ENCODE assay signal across 8 mouse cellular contexts in genomic region chr11:72795149-72795454, GRCm38 (mm10). TPM values are rescaled to one million over a fixed set of nuclear protein-coding genes. Genes with fewer than 3 reads are reported as not detected.
A peak's percentile ranks its signal among the peaks of the same experiment; 100 is the strongest.
DNase-seq lines count a peak whose midpoint lies in the region; ATAC-seq and TF ChIP-seq lines count a peak whose summit lies in the region.

No protein-coding gene starts in this region.

- peaks cover 5% of the 10 kb centered on the region for H3K4me1 ChIP-seq in heart, embryonic 10.5 days
- peaks cover 16% of the 10 kb centered on the region for H3K4me1 ChIP-seq in G1E (ENCODE audit: insufficient read depth, low read depth, low read length)
- 0 out of 2 replicates have a peak, but pooled peaks cover 2% of the 10 kb centered on the region for H3K4me1 ChIP-seq in hindbrain, embryonic 11.5 days (replicated peaks; ENCODE audit: control insufficient read depth, insufficient read depth, low read length)

- H3K4me2 ChIP-seq in hindbrain, embryonic 11.5 days (replicated peaks; ENCODE audit: low read depth, low read length) = peak overlapping the region; percentile 49

- no peak for TF ChIP-seq CTCF in G1E (IDR thresholded peaks at IDR 0.05; ENCODE audit: low read depth, low read length)

- peak overlapping the region; percentile 93 for H3K27ac ChIP-seq in heart, embryonic 10.5 days
- H3K27ac ChIP-seq in hindbrain, embryonic 11.5 days (ENCODE audit: low read depth, low read length) = no peak overlapping the region

- peak overlapping the region; percentile 98 for H3K4me3 ChIP-seq in heart, embryonic 10.5 days
- peak overlapping the region; percentile 100 for H3K4me3 ChIP-seq in G1E (ENCODE audit: low read depth, low read length)
- H3K4me3 ChIP-seq in hindbrain, embryonic 11.5 days (ENCODE audit: low read depth, low read length) = peak overlapping the region; percentile 97

- no peaks in the 10 kb centered on the region for H3K9me3 ChIP-seq in heart, embryonic 10.5 days
- H3K9me3 ChIP-seq in G1E (replicated peaks) = no peaks in the 10 kb centered on the region
- H3K9me3 ChIP-seq in hindbrain, embryonic 11.5 days (ENCODE audit: control insufficient read depth, low read length) = no peaks in the 10 kb centered on the region

- no peak for DNase-seq in heart, embryonic 10.5 days (ENCODE audit: low spot score)
- no peak for DNase-seq in heart, postnatal 25 days (ENCODE audit: low spot score)
- DNase-seq in G1E (ENCODE audit: low spot score) = peak; percentile 13
- DNase-seq in hindbrain, embryonic 11.5 days (ENCODE audit: low spot score) = no peak
- DNase-seq in mesoderm, embryonic 11.5 days (ENCODE audit: low read depth, low spot score) = peak; percentile 59
- no peak for DNase-seq in gastrocnemius, adult 18-20 months (ENCODE audit: low spot score)
- DNase-seq in adrenal gland, adult (ENCODE audit: inconsistent age in 2 of 2, low spot score in 1 of 2) = no peak
- no peak for DNase-seq in spleen, postnatal 14 days (ENCODE audit: low spot score in 2 of 2)

- H3K27me3 ChIP-seq in heart, embryonic 10.5 days (ENCODE audit: insufficient read depth, poor library complexity, severe bottlenecking) = no peaks in the 10 kb centered on the region
- no peaks in the 10 kb centered on the region for H3K27me3 ChIP-seq in G1E (ENCODE audit: insufficient read depth, low read length)
- H3K27me3 ChIP-seq in hindbrain, embryonic 11.5 days (ENCODE audit: control insufficient read depth, insufficient read depth, low read length) = no peaks in the 10 kb centered on the region

- ATAC-seq in G1E (ENCODE audit: extremely low read depth, insufficient number of reproducible peaks, low FRiP score, poor library complexity, severe bottlenecking) = no peak
- ATAC-seq in hindbrain, embryonic 11.5 days (ENCODE audit: low FRiP score) = peak; percentile 58

- H3K36me3 ChIP-seq in heart, embryonic 10.5 days = no peaks in the 10 kb centered on the region
- H3K36me3 ChIP-seq in G1E (replicated peaks) = peaks cover 14% of the 10 kb centered on the region
- no peaks in the 10 kb centered on the region for H3K36me3 ChIP-seq in hindbrain, embryonic 11.5 days (ENCODE audit: control insufficient read depth, insufficient read depth, low read length)

- H3K9ac ChIP-seq in hindbrain, embryonic 11.5 days (ENCODE audit: low read depth, low read length) = peak overlapping the region; percentile 88

- intact Hi-C loops in heart, postnatal 25 days (cut with DNase I) = loop anchor here (2.0 to 10.0 kb wide), 3 partner anchors 104 to 570 kb away; partner anchors contain the start of genes Ankfy1 and Ube2g1

- WGBS in heart, embryonic 10.5 days = 17% methylated on average over 14 of the region's 14 CpGs
- WGBS in hindbrain, embryonic 11.5 days = 22% methylated on average over 14 of the region's 14 CpGs

RNA-seq across cellular contexts. Expression of gene Cyb5d2, which starts 0.8 kb away (rescaled TPM):
- 4.6 and 6.0 TPM in 2 replicates for polyA plus RNA-seq in heart, embryonic 10.5 days (2016; fragmentation: Nextera tagmentation; extraction: Ambion mirVana)
- 10 to 100 TPM; 16.0 to 18.7 TPM for total RNA-seq in heart, postnatal 25 days (2021)
- total RNA-seq in G1E (2014; fragmentation: Nextera tagmentation) = 11.7 and 13.2 TPM in 2 replicates
- 6.8 and 8.5 TPM in 2 replicates for total RNA-seq in G1E (2017)
- polyA plus RNA-seq in G1E (2012) = 0.43 and 0.57 TPM in 2 replicates
- polyA plus RNA-seq in hindbrain, embryonic 11.5 days (2014; fragmentation: Nextera tagmentation; extraction: Ambion mirVana) = 3.4 and 4.5 TPM in 2 replicates
- total RNA-seq in gastrocnemius, adult 18-20 months (2021) = 10 to 100 TPM; 22.1 to 25.1 TPM

RNA-seq across cellular contexts. Expression of gene Zzef1, which starts 0.9 kb away (rescaled TPM):
- 6.8 and 7.5 TPM in 2 replicates for polyA plus RNA-seq in heart, embryonic 10.5 days (2016; fragmentation: Nextera tagmentation; extraction: Ambion mirVana)
- total RNA-seq in heart, postnatal 25 days (2021) = 10 to 100 TPM; 19.4 to 20.7 TPM
- total RNA-seq in G1E (2014; fragmentation: Nextera tagmentation) = 32.1 and 43.4 TPM in 2 replicates
- total RNA-seq in G1E (2017) = 25.5 and 33.2 TPM in 2 replicates
- polyA plus RNA-seq in G1E (2012) = 5.3 and 5.6 TPM in 2 replicates
- 8.0 and 14.0 TPM in 2 replicates for polyA plus RNA-seq in hindbrain, embryonic 11.5 days (2014; fragmentation: Nextera tagmentation; extraction: Ambion mirVana)
- total RNA-seq in gastrocnemius, adult 18-20 months (2021) = 10 to 100 TPM; 10.2 to 12.9 TPM

Comparison
In these comparisons a context has a peak if more than half of its experiments do, and no peak if none do; other contexts are left out.
1. DNase-seq: peak in G1E (single experiment) and mesoderm, embryonic 11.5 days (single experiment); none in heart, embryonic 10.5 days (single experiment), heart, postnatal 25 days (single experiment), hindbrain, embryonic 11.5 days (single experiment), gastrocnemius, adult 18-20 months (single experiment), adrenal gland, adult (0 of 2) and spleen, postnatal 14 days (0 of 2).
2. Peak in every context shown above with its lines, with median percentiles within 50 percentile points of each other: H3K4me3 ChIP-seq.